Mouse (Mus musculus): ENCODE data around the gene Gabpa. TPM values are rescaled to one million over a fixed set of nuclear protein-coding genes. Genes with fewer than 3 reads are reported as not detected.

Gene Gabpa
- polyA plus RNA-seq, 1 experiment from 2014 or later, result 20.5 TPM

GRCm38 (mm10) chr16:84806175-84806574 lies 28.6 kb upstream of the Gabpa start:
- Histone ChIP-seq H3K36me3 (ENCODE audit: control insufficient read depth, insufficient read depth, low read length) (no peaks in the 10 kb centered on the region), H3K4me2 (ENCODE audit: low read depth, low read length) (no peak overlapping the region), H3K27me3 (ENCODE audit: control insufficient read depth, insufficient read depth, low read length) (no peaks in the 10 kb centered on the region), H3K4me1 (ENCODE audit: control insufficient read depth, insufficient read depth, low read length) (no peaks in the 10 kb centered on the region), H3K4me3 (ENCODE audit: low read depth, low read length) (no peak overlapping the region), H3K9ac (replicated peaks; ENCODE audit: low read depth, low read length) (no peak overlapping the region), H3K27ac (ENCODE audit: low read depth, low read length) (no peak overlapping the region), H3K9me3 (ENCODE audit: control insufficient read depth, low read length) (no peaks in the 10 kb centered on the region)
- no peak for ATAC-seq (ENCODE audit: low read depth)
- WGBS, result 95% methylated on average over 3 of the region's 3 CpGs

GRCm38 (mm10) chr16:84807874-84808273 lies 26.9 kb upstream of the Gabpa start:
- H3K9ac ChIP-seq (replicated peaks; ENCODE audit: low read depth, low read length), result no peak overlapping the region
- H3K4me2 ChIP-seq (ENCODE audit: low read depth, low read length), result no peak overlapping the region
- H3K4me3 ChIP-seq (ENCODE audit: low read depth, low read length), result no peak overlapping the region
- no peaks in the 10 kb centered on the region for H3K36me3 ChIP-seq (ENCODE audit: control insufficient read depth, insufficient read depth, low read length)
- WGBS, result 93% methylated on average over 7 of the region's 7 CpGs
- H3K27me3 ChIP-seq (ENCODE audit: control insufficient read depth, insufficient read depth, low read length), result no peaks in the 10 kb centered on the region
- no peak overlapping the region for H3K27ac ChIP-seq (ENCODE audit: low read depth, low read length)
- ATAC-seq (ENCODE audit: low read depth), result no peak
- H3K4me1 ChIP-seq (ENCODE audit: control insufficient read depth, insufficient read depth, low read length), result no peaks in the 10 kb centered on the region
- H3K9me3 ChIP-seq (ENCODE audit: control insufficient read depth, low read length), result no peaks in the 10 kb centered on the region

GRCm38 (mm10) chr16:84810254-84810653 lies 24.5 kb upstream of the Gabpa start:
- H3K9me3 ChIP-seq (ENCODE audit: control insufficient read depth, low read length), result no peaks in the 10 kb centered on the region
- no peaks in the 10 kb centered on the region for H3K27me3 ChIP-seq (ENCODE audit: control insufficient read depth, insufficient read depth, low read length)
- H3K4me3 ChIP-seq (ENCODE audit: low read depth, low read length), result no peak overlapping the region
- H3K4me2 ChIP-seq (ENCODE audit: low read depth, low read length), result no peak overlapping the region
- no peak for ATAC-seq (ENCODE audit: low read depth)
- H3K4me1 ChIP-seq (ENCODE audit: control insufficient read depth, insufficient read depth, low read length), result no peaks in the 10 kb centered on the region
- H3K9ac ChIP-seq (replicated peaks; ENCODE audit: low read depth, low read length), result no peak overlapping the region
- H3K27ac ChIP-seq (ENCODE audit: low read depth, low read length), result no peak overlapping the region
- 94% methylated on average over 1 of the region's 1 CpGs for WGBS
- no peaks in the 10 kb centered on the region for H3K36me3 ChIP-seq (ENCODE audit: control insufficient read depth, insufficient read depth, low read length)

GRCm38 (mm10) chr16:84813852-84814251 lies 20.9 kb upstream of the Gabpa start:
- no peak for ATAC-seq (ENCODE audit: low read depth)
- 84% methylated on average over 8 of the region's 8 CpGs for WGBS
- H3K36me3 ChIP-seq (ENCODE audit: control insufficient read depth, insufficient read depth, low read length), result no peaks in the 10 kb centered on the region
- H3K27ac ChIP-seq (ENCODE audit: low read depth, low read length), result no peak overlapping the region
- H3K4me2 ChIP-seq (ENCODE audit: low read depth, low read length), result no peak overlapping the region
- H3K9ac ChIP-seq (replicated peaks; ENCODE audit: low read depth, low read length), result no peak overlapping the region
- H3K9me3 ChIP-seq (ENCODE audit: control insufficient read depth, low read length), result no peaks in the 10 kb centered on the region
- H3K4me3 ChIP-seq (ENCODE audit: low read depth, low read length), result no peak overlapping the region
- H3K4me1 ChIP-seq (ENCODE audit: control insufficient read depth, insufficient read depth, low read length), result no peaks in the 10 kb centered on the region
- H3K27me3 ChIP-seq (ENCODE audit: control insufficient read depth, insufficient read depth, low read length), result no peaks in the 10 kb centered on the region

GRCm38 (mm10) chr16:84814511-84814910 lies 20.2 kb upstream of the Gabpa start:
- H3K27me3 ChIP-seq (ENCODE audit: control insufficient read depth, insufficient read depth, low read length), result no peaks in the 10 kb centered on the region
- WGBS, result 88% methylated on average over 8 of the region's 8 CpGs
- H3K4me3 ChIP-seq (ENCODE audit: low read depth, low read length), result no peak overlapping the region

GRCm38 (mm10) chr16:84817423-84817822 lies 17.3 kb upstream of the Gabpa start:
- Histone ChIP-seq H3K4me2 (ENCODE audit: low read depth, low read length) (no peak overlapping the region), H3K4me1 (ENCODE audit: control insufficient read depth, insufficient read depth, low read length) (no peaks in the 10 kb centered on the region), H3K9ac (replicated peaks; ENCODE audit: low read depth, low read length) (no peak overlapping the region), H3K9me3 (ENCODE audit: control insufficient read depth, low read length) (no peaks in the 10 kb centered on the region), H3K27ac (ENCODE audit: low read depth, low read length) (no peak overlapping the region), H3K27me3 (ENCODE audit: control insufficient read depth, insufficient read depth, low read length) (no peaks in the 10 kb centered on the region), H3K36me3 (ENCODE audit: control insufficient read depth, insufficient read depth, low read length) (no peaks in the 10 kb centered on the region), H3K4me3 (ENCODE audit: low read depth, low read length) (no peak overlapping the region)
- 42% methylated on average over 7 of the region's 7 CpGs for WGBS
- peak; percentile 85 for ATAC-seq (ENCODE audit: low read depth)

More at GRCm38 (mm10) chr16:84814511-84814910, 20.2 kb upstream of the Gabpa start:
- Histone ChIP-seq H3K4me2 (ENCODE audit: low read depth, low read length) (no peak overlapping the region), H3K9ac (replicated peaks; ENCODE audit: low read depth, low read length) (no peak overlapping the region), H3K36me3 (ENCODE audit: control insufficient read depth, insufficient read depth, low read length) (no peaks in the 10 kb centered on the region), H3K4me1 (ENCODE audit: control insufficient read depth, insufficient read depth, low read length) (no peaks in the 10 kb centered on the region), H3K9me3 (ENCODE audit: control insufficient read depth, low read length) (no peaks in the 10 kb centered on the region), H3K27ac (ENCODE audit: low read depth, low read length) (no peak overlapping the region)
- no peak for ATAC-seq (ENCODE audit: low read depth)

GRCm38 (mm10) chr16:84825009-84825408 lies 9.7 kb upstream of the Gabpa start:
- H3K9ac ChIP-seq (replicated peaks; ENCODE audit: low read depth, low read length), result no peak overlapping the region
- H3K4me3 ChIP-seq (ENCODE audit: low read depth, low read length), result no peak overlapping the region
- H3K9me3 ChIP-seq (ENCODE audit: control insufficient read depth, low read length), result no peaks in the 10 kb centered on the region
- H3K27ac ChIP-seq (ENCODE audit: low read depth, low read length), result no peak overlapping the region
- no peak overlapping the region for H3K4me2 ChIP-seq (ENCODE audit: low read depth, low read length)
- H3K27me3 ChIP-seq (ENCODE audit: control insufficient read depth, insufficient read depth, low read length), result no peaks in the 10 kb centered on the region
- no peak for ATAC-seq (ENCODE audit: low read depth)
- H3K36me3 ChIP-seq (ENCODE audit: control insufficient read depth, insufficient read depth, low read length), result peaks cover 43% of the 10 kb centered on the region
- WGBS, result 69% methylated on average over 6 of the region's 6 CpGs
- no peaks in the 10 kb centered on the region for H3K4me1 ChIP-seq (ENCODE audit: control insufficient read depth, insufficient read depth, low read length)

GRCm38 (mm10) chr16:84831696-84832095 lies 3.0 kb upstream of the Gabpa start:
- 94% methylated on average over 5 of the region's 5 CpGs for WGBS
- Histone ChIP-seq H3K4me3 (ENCODE audit: low read depth, low read length) (no peak overlapping the region), H3K27ac (ENCODE audit: low read depth, low read length) (no peak overlapping the region), H3K4me2 (ENCODE audit: low read depth, low read length) (no peak overlapping the region), H3K36me3 (ENCODE audit: control insufficient read depth, insufficient read depth, low read length) (peaks cover 34% of the 10 kb centered on the region), H3K27me3 (ENCODE audit: control insufficient read depth, insufficient read depth, low read length) (no peaks in the 10 kb centered on the region), H3K4me1 (ENCODE audit: control insufficient read depth, insufficient read depth, low read length) (peaks cover 11% of the 10 kb centered on the region; the same call in 1 of the 2 replicates), H3K9me3 (ENCODE audit: control insufficient read depth, low read length) (no peaks in the 10 kb centered on the region), H3K9ac (replicated peaks; ENCODE audit: low read depth, low read length) (no peak overlapping the region)
- ATAC-seq (ENCODE audit: low read depth), result no peak

GRCm38 (mm10) chr16:84832736-84833135 lies 2.0 kb upstream of the Gabpa start:
- WGBS, result 94% methylated on average over 5 of the region's 5 CpGs
- ATAC-seq (ENCODE audit: low read depth), result no peak
- no peaks in the 10 kb centered on the region for H3K9me3 ChIP-seq (ENCODE audit: control insufficient read depth, low read length)

More at GRCm38 (mm10) chr16:84832736-84833135, 2.0 kb upstream of the Gabpa start:
- Histone ChIP-seq H3K9ac (replicated peaks; ENCODE audit: low read depth, low read length) (no peak overlapping the region), H3K27me3 (ENCODE audit: control insufficient read depth, insufficient read depth, low read length) (no peaks in the 10 kb centered on the region), H3K4me2 (ENCODE audit: low read depth, low read length) (no peak overlapping the region), H3K4me1 (ENCODE audit: control insufficient read depth, insufficient read depth, low read length) (peaks cover 12% of the 10 kb centered on the region; the same call in 1 of the 2 replicates), H3K36me3 (ENCODE audit: control insufficient read depth, insufficient read depth, low read length) (peaks cover 27% of the 10 kb centered on the region), H3K4me3 (ENCODE audit: low read depth, low read length) (no peak overlapping the region), H3K27ac (ENCODE audit: low read depth, low read length) (no peak overlapping the region)
